Mouse (Mus musculus) ES-Bruce4 (cell line): Measurements from ENCODE around the gene Tamm41.

Experiments used
- CTCF ChIP-seq: IDR thresholded peaks from one replicate; pipeline ENCODE4 v1.8.1; 2011; ENCODE audit warnings: low read depth, low read length
- EP300 ChIP-seq: IDR thresholded peaks from 2 replicates; pipeline ENCODE4 v1.6.1; 2011; ENCODE audit warnings: low read depth, low read length; ENCODE audit not compliant: insufficient read depth
- POLR2A ChIP-seq: IDR thresholded peaks from one replicate; pipeline ENCODE4 v1.8.1; 2011; ENCODE audit warnings: low read length; ENCODE audit not compliant: insufficient read depth

- TF ChIP-seq POLR2A, result no peak
- no peak for TF ChIP-seq CTCF
- TF ChIP-seq EP300, result no peak
Observed at GRCm38 (mm10) chr6:114966396-114967154, 71.1 kb downstream of the Tamm41 start.
